Mouse (Mus musculus): ENCODE results near the gene Dgkz. TPM values are rescaled to one million over a fixed set of nuclear protein-coding genes. Genes with fewer than 3 reads are reported as not detected.
A peak's percentile ranks its signal among the peaks of the same experiment; 100 is the strongest.

Dgkz gene
- 24.5 and 26.1 TPM in 2 replicates for polyA plus RNA-seq (2016; fragmentation: Nextera tagmentation; extraction: Ambion mirVana)

GRCm38 (mm10) chr2:91975581-91976541 is at the start of gene Dgkz:
Gene Dgkz, minus strand, starts transcription at chr2:91975864.
- no peaks in the 10 kb centered on the region for H3K9me3 ChIP-seq
- H3K9ac ChIP-seq (replicated peaks), result peak within 1 kb of the TSS; percentile 48
- ATAC-seq (ENCODE audit: low FRiP score, low read depth), result peak; percentile 36
- H3K27ac ChIP-seq (replicated peaks), result no peak within 1 kb of the TSS
- peaks cover 74% of the 10 kb centered on the region for H3K27me3 ChIP-seq
- peaks cover 52% of the 10 kb centered on the region for H3K4me1 ChIP-seq
- H3K4me2 ChIP-seq (replicated peaks), result peak within 1 kb of the TSS; percentile 57
- H3K4me3 ChIP-seq, result peak within 1 kb of the TSS; percentile 41
- H3K36me3 ChIP-seq, result no peaks in the 10 kb centered on the region
- WGBS, result 1% methylated on average over 77 of the region's 79 CpGs

GRCm38 (mm10) chr2:92025202-92025601 is 49.5 kb upstream of the Dgkz start:
- no peak for ATAC-seq (ENCODE audit: low FRiP score, low read depth)
- no peak overlapping the region for H3K27ac ChIP-seq (replicated peaks)
- H3K36me3 ChIP-seq, result no peaks in the 10 kb centered on the region
- peaks cover 9% of the 10 kb centered on the region for H3K4me1 ChIP-seq
- H3K4me2 ChIP-seq (replicated peaks), result no peak overlapping the region
- 78% methylated on average over 2 of the region's 2 CpGs for WGBS
- peaks cover 53% of the 10 kb centered on the region for H3K27me3 ChIP-seq
- H3K9ac ChIP-seq (replicated peaks), result no peak overlapping the region
- no peak overlapping the region for H3K4me3 ChIP-seq
- H3K9me3 ChIP-seq, result no peaks in the 10 kb centered on the region

- peaks cover 9% of the 10 kb centered on the region for H3K4me1 ChIP-seq
- 0% methylated on average over 22 of the region's 27 CpGs for WGBS
- peak within 1 kb of the TSS; percentile 99 for H3K4me2 ChIP-seq (replicated peaks)
- H3K4me3 ChIP-seq, result peak within 1 kb of the TSS; percentile 64
- peak within 1 kb of the TSS; percentile 58 for H3K9ac ChIP-seq (replicated peaks)
- H3K36me3 ChIP-seq, result no peaks in the 10 kb centered on the region
- no peaks in the 10 kb centered on the region for H3K9me3 ChIP-seq
- H3K27me3 ChIP-seq, result peaks cover 53% of the 10 kb centered on the region
- no peak within 1 kb of the TSS for H3K27ac ChIP-seq (replicated peaks)
- ATAC-seq (ENCODE audit: low FRiP score, low read depth), result peak; percentile 66
Measured at GRCm38 (mm10) chr2:92024274-92024672, 48.6 kb upstream of the Dgkz start, which contains the start of gene Creb3l1. Gene Creb3l1, minus strand, starts transcription at chr2:92024502.

GRCm38 (mm10) chr2:92023362-92024273 is 48.0 kb upstream of the Dgkz start:
- Histone ChIP-seq H3K4me2 (replicated peaks) (peak overlapping the region; percentile 99), H3K27ac (replicated peaks) (no peak overlapping the region), H3K36me3 (no peaks in the 10 kb centered on the region), H3K27me3 (peaks cover 59% of the 10 kb centered on the region), H3K9me3 (no peaks in the 10 kb centered on the region), H3K9ac (replicated peaks) (peak overlapping the region; percentile 58), H3K4me3 (peak overlapping the region; percentile 64), H3K4me1 (peaks cover 9% of the 10 kb centered on the region)
- ATAC-seq (ENCODE audit: low FRiP score, low read depth), result peak; percentile 34
- WGBS, result 5% methylated on average over 52 of the region's 56 CpGs

- H3K4me2 ChIP-seq (replicated peaks), result no peak overlapping the region
- H3K4me1 ChIP-seq, result peaks cover 9% of the 10 kb centered on the region
- no peaks in the 10 kb centered on the region for H3K9me3 ChIP-seq
- no peak overlapping the region for H3K4me3 ChIP-seq
- H3K36me3 ChIP-seq, result no peaks in the 10 kb centered on the region
- no peak overlapping the region for H3K27ac ChIP-seq (replicated peaks)
- ATAC-seq (ENCODE audit: low FRiP score, low read depth), result no peak
- WGBS, result 60% methylated on average over 4 of the region's 4 CpGs
- H3K9ac ChIP-seq (replicated peaks), result no peak overlapping the region
- peaks cover 46% of the 10 kb centered on the region for H3K27me3 ChIP-seq
Measured at GRCm38 (mm10) chr2:92020676-92021265, 45.1 kb upstream of the Dgkz start.

- Histone ChIP-seq H3K9ac (replicated peaks) (no peak overlapping the region), H3K4me1 (no peaks in the 10 kb centered on the region), H3K4me3 (no peak overlapping the region), H3K36me3 (no peaks in the 10 kb centered on the region), H3K9me3 (no peaks in the 10 kb centered on the region), H3K27me3 (peaks cover 20% of the 10 kb centered on the region), H3K27ac (replicated peaks) (no peak overlapping the region), H3K4me2 (replicated peaks) (no peak overlapping the region)
- no peak for ATAC-seq (ENCODE audit: low FRiP score, low read depth)
- 84% methylated on average over 1 of the region's 1 CpGs for WGBS
Measured at GRCm38 (mm10) chr2:92017440-92017839, 41.8 kb upstream of the Dgkz start.

- Histone ChIP-seq H3K36me3 (no peaks in the 10 kb centered on the region), H3K9ac (replicated peaks) (no peak overlapping the region), H3K4me2 (replicated peaks) (no peak overlapping the region), H3K27ac (replicated peaks) (no peak overlapping the region), H3K4me1 (no peaks in the 10 kb centered on the region), H3K27me3 (peaks cover 19% of the 10 kb centered on the region), H3K4me3 (no peak overlapping the region), H3K9me3 (no peaks in the 10 kb centered on the region)
- WGBS, result 63% methylated on average over 3 of the region's 3 CpGs
- no peak for ATAC-seq (ENCODE audit: low FRiP score, low read depth)
Measured at GRCm38 (mm10) chr2:92016981-92017380, 41.3 kb upstream of the Dgkz start.

- WGBS, result 76% methylated on average over 5 of the region's 5 CpGs
- no peak overlapping the region for H3K9ac ChIP-seq (replicated peaks)
- H3K27ac ChIP-seq (replicated peaks), result no peak overlapping the region
Measured at GRCm38 (mm10) chr2:92014891-92015290, 39.2 kb upstream of the Dgkz start.

GRCm38 (mm10) chr2:92014248-92014647 is 38.6 kb upstream of the Dgkz start:
- Histone ChIP-seq H3K27me3 (peaks cover 34% of the 10 kb centered on the region), H3K4me1 (no peaks in the 10 kb centered on the region), H3K4me2 (replicated peaks) (no peak overlapping the region), H3K36me3 (no peaks in the 10 kb centered on the region), H3K9ac (replicated peaks) (no peak overlapping the region), H3K9me3 (no peaks in the 10 kb centered on the region), H3K4me3 (no peak overlapping the region), H3K27ac (replicated peaks) (no peak overlapping the region)
- WGBS, result 89% methylated on average over 6 of the region's 6 CpGs
- no peak for ATAC-seq (ENCODE audit: low FRiP score, low read depth)

More at GRCm38 (mm10) chr2:92014891-92015290, 39.2 kb upstream of the Dgkz start:
- H3K36me3 ChIP-seq, result no peaks in the 10 kb centered on the region
- ATAC-seq (ENCODE audit: low FRiP score, low read depth), result no peak
- H3K4me3 ChIP-seq, result no peak overlapping the region
- no peak overlapping the region for H3K4me2 ChIP-seq (replicated peaks)
- no peaks in the 10 kb centered on the region for H3K4me1 ChIP-seq
- no peaks in the 10 kb centered on the region for H3K9me3 ChIP-seq
- H3K27me3 ChIP-seq, result peaks cover 28% of the 10 kb centered on the region

- Histone ChIP-seq H3K4me3 (no peak overlapping the region), H3K9me3 (no peaks in the 10 kb centered on the region), H3K4me1 (0 out of 2 replicates have a peak, but pooled peaks cover 4% of the 10 kb centered on the region), H3K27me3 (peaks cover 30% of the 10 kb centered on the region), H3K9ac (replicated peaks) (no peak overlapping the region), H3K4me2 (replicated peaks) (no peak overlapping the region), H3K36me3 (no peaks in the 10 kb centered on the region), H3K27ac (replicated peaks) (no peak overlapping the region)
- no peak for ATAC-seq (ENCODE audit: low FRiP score, low read depth)
- 45% methylated on average over 8 of the region's 8 CpGs for WGBS
Measured at GRCm38 (mm10) chr2:92012768-92013445, 37.2 kb upstream of the Dgkz start.
